Mouse (Mus musculus) natural killer cell, adult 2 months (primary cell): ENCODE data around the gene Fam214b.

Experiments used
- DNase-seq, 2 experiments: peaks; one replicate each; pipeline ENCODE4 v3.0.0; 2022; ENCODE audit warnings: low spot score in 2 of 2

Fam214b gene

GRCm38 (mm10) chr4:43038567-43039495, 7.2 kb downstream of the Fam214b start:
- DNase-seq: no peak

- no peak for DNase-seq
Observed at GRCm38 (mm10) chr4:43037860-43038566, 8.0 kb downstream of the Fam214b start.

- DNase-seq: no peak
Observed at GRCm38 (mm10) chr4:43036356-43036755, 9.7 kb downstream of the Fam214b start.

GRCm38 (mm10) chr4:43035851-43036250, 10.2 kb downstream of the Fam214b start:
- no peak for DNase-seq

- no peak for DNase-seq
Observed at GRCm38 (mm10) chr4:43033481-43033880, 12.5 kb downstream of the Fam214b start.

- DNase-seq: no peak
Observed at GRCm38 (mm10) chr4:43032501-43032900, 13.5 kb downstream of the Fam214b start.

- DNase-seq: peak; percentile 81 to 88
Observed at GRCm38 (mm10) chr4:43031237-43031995, 14.6 kb downstream of the Fam214b start, which contains the start of gene Stoml2. TSS of gene Stoml2 (minus strand) at chr4:43031710.

GRCm38 (mm10) chr4:43030780-43031230, 15.2 kb downstream of the Fam214b start:
- DNase-seq: no peak

- no peak for DNase-seq
Observed at GRCm38 (mm10) chr4:43030352-43030751, 15.7 kb downstream of the Fam214b start.

GRCm38 (mm10) chr4:43029749-43030148, 16.3 kb downstream of the Fam214b start:
- no peak for DNase-seq

GRCm38 (mm10) chr4:43029121-43029520, 16.9 kb downstream of the Fam214b start:
- no peak for DNase-seq

- DNase-seq: peak; percentile 88 to 93
Observed at GRCm38 (mm10) chr4:43025084-43025960, 20.7 kb downstream of the Fam214b start, which contains the start of gene Pigo. TSS of gene Pigo (minus strand) at chr4:43025819.

GRCm38 (mm10) chr4:43024673-43025072, 21.3 kb downstream of the Fam214b start:
- no peak for DNase-seq

- no peak for DNase-seq
Observed at GRCm38 (mm10) chr4:43021341-43021740, 24.7 kb downstream of the Fam214b start.

- no peak for DNase-seq
Observed at GRCm38 (mm10) chr4:43020876-43021275, 25.1 kb downstream of the Fam214b start.

GRCm38 (mm10) chr4:43019641-43020465, 26.2 kb downstream of the Fam214b start:
- DNase-seq: no peak

- DNase-seq: no peak
Observed at GRCm38 (mm10) chr4:43019176-43019575, 26.8 kb downstream of the Fam214b start.

GRCm38 (mm10) chr4:43018156-43018555, 27.9 kb downstream of the Fam214b start:
- no peak for DNase-seq

GRCm38 (mm10) chr4:43012091-43012490, 33.9 kb downstream of the Fam214b start:
- DNase-seq: no peak
